Mouse (Mus musculus): ENCODE results near the gene Pcyt2.

DNA sequence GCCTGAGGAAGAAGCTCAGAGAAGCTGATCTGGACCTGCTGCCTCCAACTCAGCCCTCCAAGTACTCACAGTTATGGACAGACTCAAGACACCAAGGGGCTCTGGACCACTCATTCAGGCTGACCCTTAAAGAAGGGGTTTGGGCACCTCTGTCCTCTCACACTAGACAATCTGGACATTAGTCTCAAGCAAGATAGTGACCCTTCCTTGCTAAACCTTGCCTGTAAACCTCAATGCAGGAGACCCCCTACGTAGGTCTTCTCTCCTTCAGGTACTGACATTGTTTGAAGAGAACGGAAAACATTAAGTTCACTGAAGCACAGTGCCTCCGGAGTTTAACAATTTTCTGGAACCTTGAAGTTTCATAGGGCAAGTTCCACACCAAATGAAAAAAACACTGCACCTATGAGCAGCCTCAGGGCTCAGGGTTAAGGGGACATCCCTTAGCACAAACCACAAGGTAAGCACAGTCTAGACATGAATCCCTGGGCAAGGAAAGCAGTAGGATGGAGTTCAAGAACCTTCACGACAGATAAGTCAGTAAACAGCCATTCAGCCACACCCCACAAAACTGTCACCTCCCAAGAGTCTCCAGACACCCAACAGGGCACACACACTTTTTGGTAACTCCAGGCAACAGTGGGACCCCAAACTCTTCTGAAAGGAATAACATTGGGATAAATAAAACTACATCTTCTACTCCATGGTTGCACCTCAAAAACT, 14.2 kb upstream of the Pcyt2 start:
- TF ChIP-seq EP300 (IDR thresholded peaks at IDR 0.05; ENCODE audit: low read depth) (no peak), CTCF (IDR thresholded peaks at IDR 0.05; ENCODE audit: low read depth) (no peak)
